Mouse (Mus musculus): ENCODE data around the gene Stat5b. TPM values are rescaled to one million over a fixed set of nuclear protein-coding genes. Genes with fewer than 3 reads are reported as not detected.

The Stat5b gene
- polyA plus RNA-seq, 1 experiment from 2014 or later: 20.6 TPM

- H3K27me3 ChIP-seq: no peaks in the 10 kb centered on the region
- peaks cover 54% of the 10 kb centered on the region for H3K4me1 ChIP-seq (replicated peaks)
- WGBS (ENCODE audit: insufficient replicate concordance): 88% methylated on average over 10 of the region's 10 CpGs
- H3K4me2 ChIP-seq: no peak overlapping the region
- no peak overlapping the region for H3K27ac ChIP-seq (replicated peaks)
- ATAC-seq (ENCODE audit: insufficient read depth): no peak
- no peak overlapping the region for H3K4me3 ChIP-seq (replicated peaks)
- no peaks in the 10 kb centered on the region for H3K9me3 ChIP-seq (replicated peaks)
- H3K36me3 ChIP-seq (replicated peaks): peaks cover 26% of the 10 kb centered on the region; the same call in 1 of the 2 replicates
- H3K9ac ChIP-seq: no peak overlapping the region
Measured at GRCm38 (mm10) chr11:100863141-100863540, 12.6 kb upstream of the Stat5b start.

- Histone ChIP-seq H3K27ac (replicated peaks) (no peak overlapping the region), H3K27me3 (no peaks in the 10 kb centered on the region), H3K4me2 (peak overlapping the region; percentile 93; the same call in 1 of the 2 replicates), H3K9me3 (replicated peaks) (no peaks in the 10 kb centered on the region), H3K4me3 (replicated peaks) (no peak overlapping the region), H3K36me3 (replicated peaks) (peaks cover 18% of the 10 kb centered on the region; the same call in 1 of the 2 replicates), H3K9ac (no peak overlapping the region), H3K4me1 (replicated peaks) (peaks cover 57% of the 10 kb centered on the region)
- WGBS (ENCODE audit: insufficient replicate concordance): 32% methylated on average over 3 of the region's 3 CpGs
- ATAC-seq (ENCODE audit: insufficient read depth): no peak
Measured at GRCm38 (mm10) chr11:100861836-100862235, 11.3 kb upstream of the Stat5b start.

GRCm38 (mm10) chr11:100861335-100861734, 10.8 kb upstream of the Stat5b start:
- H3K27ac ChIP-seq (replicated peaks): no peak overlapping the region
- H3K9me3 ChIP-seq (replicated peaks): no peaks in the 10 kb centered on the region
- H3K36me3 ChIP-seq (replicated peaks): peaks cover 18% of the 10 kb centered on the region; the same call in 1 of the 2 replicates
- H3K4me2 ChIP-seq: peak overlapping the region; percentile 93
- no peaks in the 10 kb centered on the region for H3K27me3 ChIP-seq
- no peak for ATAC-seq (ENCODE audit: insufficient read depth)
- peaks cover 57% of the 10 kb centered on the region for H3K4me1 ChIP-seq (replicated peaks)
- peak overlapping the region; percentile 65 for H3K4me3 ChIP-seq (replicated peaks)
- whole genome bisulfite sequencing (ENCODE audit: insufficient replicate concordance): 21% methylated on average over 7 of the region's 7 CpGs
- peak overlapping the region; percentile 68 for H3K9ac ChIP-seq

GRCm38 (mm10) chr11:100860198-100861048, 9.9 kb upstream of the Stat5b start:
- peak overlapping the region; percentile 68 for H3K9ac ChIP-seq
- WGBS (ENCODE audit: insufficient replicate concordance): 1% methylated on average over 55 of the region's 55 CpGs
- H3K27me3 ChIP-seq: peaks cover 6% of the 10 kb centered on the region; the same call in 1 of the 2 replicates
- H3K27ac ChIP-seq (replicated peaks): peak overlapping the region; percentile 66
- peak overlapping the region; percentile 93 for H3K4me2 ChIP-seq
- ATAC-seq (ENCODE audit: insufficient read depth): peak; percentile 87
- H3K4me1 ChIP-seq (replicated peaks): peaks cover 53% of the 10 kb centered on the region
- peaks cover 17% of the 10 kb centered on the region; the same call in 1 of the 2 replicates for H3K36me3 ChIP-seq (replicated peaks)
- peak overlapping the region; percentile 65 for H3K4me3 ChIP-seq (replicated peaks)
- H3K9me3 ChIP-seq (replicated peaks): no peaks in the 10 kb centered on the region

GRCm38 (mm10) chr11:100859579-100860075, 9.1 kb upstream of the Stat5b start:
- ATAC-seq (ENCODE audit: insufficient read depth): no peak
- 49% methylated on average over 6 of the region's 6 CpGs for WGBS (ENCODE audit: insufficient replicate concordance)
- H3K4me3 ChIP-seq (replicated peaks): peak overlapping the region; percentile 65
- H3K4me2 ChIP-seq: peak overlapping the region; percentile 93
- peaks cover 13% of the 10 kb centered on the region; the same call in 1 of the 2 replicates for H3K27me3 ChIP-seq
- no peaks in the 10 kb centered on the region for H3K9me3 ChIP-seq (replicated peaks)
- H3K36me3 ChIP-seq (replicated peaks): peaks cover 9% of the 10 kb centered on the region; the same call in 1 of the 2 replicates
- no peak overlapping the region for H3K27ac ChIP-seq (replicated peaks)
- H3K9ac ChIP-seq: no peak overlapping the region
- H3K4me1 ChIP-seq (replicated peaks): peaks cover 56% of the 10 kb centered on the region

GRCm38 (mm10) chr11:100858935-100859578, 8.5 kb upstream of the Stat5b start, which contains the start of gene Stat5a:
Stat5a (plus strand) TSS chr11:100859351.
- Histone ChIP-seq H3K27ac (replicated peaks) (peak within 1 kb of the TSS; percentile 66), H3K36me3 (replicated peaks) (0 out of 2 replicates have a peak, but pooled peaks cover 5% of the 10 kb centered on the region), H3K4me3 (replicated peaks) (peak within 1 kb of the TSS; percentile 65), H3K9ac (peak within 1 kb of the TSS; percentile 68), H3K4me1 (replicated peaks) (peaks cover 56% of the 10 kb centered on the region), H3K27me3 (peaks cover 18% of the 10 kb centered on the region), H3K4me2 (peak within 1 kb of the TSS; percentile 93), H3K9me3 (replicated peaks) (no peaks in the 10 kb centered on the region)
- no peak for ATAC-seq (ENCODE audit: insufficient read depth)
- WGBS (ENCODE audit: insufficient replicate concordance): 61% methylated on average over 9 of the region's 9 CpGs

GRCm38 (mm10) chr11:100857960-100858359, 7.4 kb upstream of the Stat5b start:
- no peak for ATAC-seq (ENCODE audit: insufficient read depth)
- H3K9me3 ChIP-seq (replicated peaks): no peaks in the 10 kb centered on the region
- peaks cover 53% of the 10 kb centered on the region for H3K4me1 ChIP-seq (replicated peaks)
- H3K9ac ChIP-seq: no peak overlapping the region
- peaks cover 26% of the 10 kb centered on the region for H3K27me3 ChIP-seq
- H3K27ac ChIP-seq (replicated peaks): no peak overlapping the region
- H3K4me3 ChIP-seq (replicated peaks): no peak overlapping the region
- H3K36me3 ChIP-seq (replicated peaks): 0 out of 2 replicates have a peak, but pooled peaks cover 4% of the 10 kb centered on the region
- no peak overlapping the region for H3K4me2 ChIP-seq
- 56% methylated on average over 6 of the region's 6 CpGs for WGBS (ENCODE audit: insufficient replicate concordance)

GRCm38 (mm10) chr11:100855178-100855577, 4.7 kb upstream of the Stat5b start:
- Histone ChIP-seq H3K9ac (no peak overlapping the region), H3K4me1 (replicated peaks) (peaks cover 51% of the 10 kb centered on the region), H3K27me3 (peaks cover 48% of the 10 kb centered on the region), H3K4me3 (replicated peaks) (no peak overlapping the region), H3K36me3 (replicated peaks) (no peaks in the 10 kb centered on the region), H3K4me2 (no peak overlapping the region), H3K9me3 (replicated peaks) (no peaks in the 10 kb centered on the region), H3K27ac (replicated peaks) (no peak overlapping the region)
- ATAC-seq (ENCODE audit: insufficient read depth): no peak
- WGBS (ENCODE audit: insufficient replicate concordance): 73% methylated on average over 4 of the region's 4 CpGs

GRCm38 (mm10) chr11:100854268-100854667, 3.7 kb upstream of the Stat5b start:
- Histone ChIP-seq H3K9me3 (replicated peaks) (no peaks in the 10 kb centered on the region), H3K27ac (replicated peaks) (no peak overlapping the region), H3K4me1 (replicated peaks) (peaks cover 49% of the 10 kb centered on the region), H3K36me3 (replicated peaks) (no peaks in the 10 kb centered on the region), H3K9ac (no peak overlapping the region), H3K4me2 (no peak overlapping the region), H3K27me3 (peaks cover 48% of the 10 kb centered on the region), H3K4me3 (replicated peaks) (no peak overlapping the region)
- 53% methylated on average over 4 of the region's 4 CpGs for WGBS (ENCODE audit: insufficient replicate concordance)
- no peak for ATAC-seq (ENCODE audit: insufficient read depth)

GRCm38 (mm10) chr11:100853018-100853417, 2.5 kb upstream of the Stat5b start:
- ATAC-seq (ENCODE audit: insufficient read depth): no peak
- H3K36me3 ChIP-seq (replicated peaks): no peaks in the 10 kb centered on the region
- peaks cover 49% of the 10 kb centered on the region for H3K4me1 ChIP-seq (replicated peaks)
- peaks cover 48% of the 10 kb centered on the region for H3K27me3 ChIP-seq
- 53% methylated on average over 5 of the region's 5 CpGs for WGBS (ENCODE audit: insufficient replicate concordance)
- H3K4me3 ChIP-seq (replicated peaks): no peak overlapping the region
- H3K4me2 ChIP-seq: no peak overlapping the region
- no peak overlapping the region for H3K9ac ChIP-seq
- H3K27ac ChIP-seq (replicated peaks): no peak overlapping the region
- no peaks in the 10 kb centered on the region for H3K9me3 ChIP-seq (replicated peaks)

GRCm38 (mm10) chr11:100852088-100852487, 1.6 kb upstream of the Stat5b start:
- Histone ChIP-seq H3K9ac (no peak overlapping the region), H3K27ac (replicated peaks) (no peak overlapping the region), H3K27me3 (peaks cover 48% of the 10 kb centered on the region), H3K4me3 (replicated peaks) (no peak overlapping the region), H3K9me3 (replicated peaks) (no peaks in the 10 kb centered on the region), H3K4me1 (replicated peaks) (peaks cover 55% of the 10 kb centered on the region), H3K4me2 (no peak overlapping the region), H3K36me3 (replicated peaks) (no peaks in the 10 kb centered on the region)
- 49% methylated on average over 2 of the region's 2 CpGs for WGBS (ENCODE audit: insufficient replicate concordance)
- no peak for ATAC-seq (ENCODE audit: insufficient read depth)
